Mouse (Mus musculus): ENCODE data around the gene Pou6f1.
"Not testable (repeated sequence)": the region's sequence is repeated elsewhere in the genome, so short reads cannot be mapped to it uniquely, and the experiment has no call there.

GRCm38 (mm10) chr15:100542876-100543650, 56.7 kb downstream of the Pou6f1 start:
- TF ChIP-seq GATA1, TAL1 (IDR thresholded peaks at IDR 0.05; ENCODE audit: low read length): not testable (repeated sequence)
